Mouse (Mus musculus) liver (tissue): ENCODE data around the gene Psg16.

Experiments
- DNase-seq: peaks from one replicate; pipeline ENCODE4 v3.0.0-alpha.2; 2020; ENCODE audit warnings: mixed read lengths

Psg16 gene

GRCm38 (mm10) chr7:17073904-17074615 is at the start of gene Psg16:
TSS of gene Psg16 (plus strand) at chr7:17074040.
- DNase-seq = peak; percentile 83

GRCm38 (mm10) chr7:17024141-17024540 is 49.7 kb upstream of the Psg16 start:
- DNase-seq = no peak

- DNase-seq = no peak
Observed at GRCm38 (mm10) chr7:17024814-17025504, 48.9 kb upstream of the Psg16 start.

- no peak for DNase-seq
Observed at GRCm38 (mm10) chr7:17025505-17025894, 48.3 kb upstream of the Psg16 start.

GRCm38 (mm10) chr7:17025896-17026622 is 47.8 kb upstream of the Psg16 start:
- no peak for DNase-seq

- peak; percentile 81 for DNase-seq
Observed at GRCm38 (mm10) chr7:17026710-17027587, 46.9 kb upstream of the Psg16 start.

- peak; percentile 90 for DNase-seq
Observed at GRCm38 (mm10) chr7:17027588-17028343, 46.1 kb upstream of the Psg16 start, which contains the start of gene Ppp5c. TSS of gene Ppp5c (minus strand) at chr7:17027924.

- no peak for DNase-seq
Observed at GRCm38 (mm10) chr7:17028923-17029322, 44.9 kb upstream of the Psg16 start.

- no peak for DNase-seq
Observed at GRCm38 (mm10) chr7:17030239-17030638, 43.6 kb upstream of the Psg16 start.

GRCm38 (mm10) chr7:17038018-17038695 is 35.7 kb upstream of the Psg16 start:
- DNase-seq = no peak

- DNase-seq = no peak
Observed at GRCm38 (mm10) chr7:17039373-17039772, 34.5 kb upstream of the Psg16 start.

- no peak for DNase-seq
Observed at GRCm38 (mm10) chr7:17045743-17046142, 28.1 kb upstream of the Psg16 start.

GRCm38 (mm10) chr7:17047041-17047682 is 26.7 kb upstream of the Psg16 start:
- no peak for DNase-seq

- DNase-seq = no peak
Observed at GRCm38 (mm10) chr7:17048431-17049190, 25.2 kb upstream of the Psg16 start.

GRCm38 (mm10) chr7:17050491-17050890 is 23.3 kb upstream of the Psg16 start:
- DNase-seq = no peak

- peak; percentile 79 for DNase-seq
Observed at GRCm38 (mm10) chr7:17050933-17051594, 22.8 kb upstream of the Psg16 start.

GRCm38 (mm10) chr7:17054325-17054989 is 19.4 kb upstream of the Psg16 start:
- no peak for DNase-seq

GRCm38 (mm10) chr7:17055287-17055946 is 18.4 kb upstream of the Psg16 start:
- no peak for DNase-seq
